Mouse (Mus musculus): ENCODE data around the gene Wfdc3.
"Not testable (repeated sequence)": the region's sequence is repeated elsewhere in the genome, so short reads cannot be mapped to it uniquely, and the experiment has no call there.

Wfdc3 gene

DNA sequence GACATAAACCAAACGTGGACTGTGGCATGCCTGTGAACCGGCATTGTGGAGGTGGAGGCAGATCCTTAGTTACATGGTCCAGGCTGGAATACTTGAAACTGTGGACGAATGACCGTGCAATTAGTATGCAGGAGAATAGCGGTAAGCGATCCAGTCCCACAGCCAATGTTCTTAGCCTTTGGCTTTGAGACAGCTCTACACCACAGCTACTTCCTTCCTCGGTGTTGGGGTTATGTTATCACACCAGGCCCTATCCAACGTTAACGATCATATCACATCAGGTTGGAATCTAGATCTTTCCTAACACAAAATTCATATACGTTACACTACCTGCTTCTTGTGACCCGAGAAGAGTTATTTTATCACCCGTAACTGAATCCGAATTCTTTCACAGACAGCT is 744 bp downstream of the Wfdc3 start:
- CTCF ChIA-PET: interaction anchor here (0.5 kb wide), 1 partner anchor 49 kb away, joined by 3 read pairs; no protein-coding TSS in a partner anchor

DNA sequence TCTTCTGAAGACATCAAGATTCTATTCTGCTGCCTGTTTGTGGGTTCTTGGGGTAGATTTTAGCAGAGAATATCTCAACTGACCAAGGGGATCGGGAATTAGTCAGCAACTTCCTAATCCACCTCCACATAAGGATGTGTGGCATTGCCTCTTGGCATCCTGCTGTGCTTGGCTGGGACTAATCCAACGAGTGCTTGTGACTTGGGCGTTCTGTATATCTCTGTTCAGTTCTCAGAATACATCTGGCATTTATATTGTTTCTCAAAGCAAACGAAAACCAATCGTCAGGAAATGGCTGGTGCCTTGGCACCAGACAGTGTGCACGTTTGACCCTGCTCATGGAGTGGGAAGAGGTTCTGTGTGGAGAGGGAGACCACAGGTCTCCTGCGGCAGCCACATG is 5.9 kb downstream of the Wfdc3 start:
- CTCF ChIA-PET: no interaction called here

DNA sequence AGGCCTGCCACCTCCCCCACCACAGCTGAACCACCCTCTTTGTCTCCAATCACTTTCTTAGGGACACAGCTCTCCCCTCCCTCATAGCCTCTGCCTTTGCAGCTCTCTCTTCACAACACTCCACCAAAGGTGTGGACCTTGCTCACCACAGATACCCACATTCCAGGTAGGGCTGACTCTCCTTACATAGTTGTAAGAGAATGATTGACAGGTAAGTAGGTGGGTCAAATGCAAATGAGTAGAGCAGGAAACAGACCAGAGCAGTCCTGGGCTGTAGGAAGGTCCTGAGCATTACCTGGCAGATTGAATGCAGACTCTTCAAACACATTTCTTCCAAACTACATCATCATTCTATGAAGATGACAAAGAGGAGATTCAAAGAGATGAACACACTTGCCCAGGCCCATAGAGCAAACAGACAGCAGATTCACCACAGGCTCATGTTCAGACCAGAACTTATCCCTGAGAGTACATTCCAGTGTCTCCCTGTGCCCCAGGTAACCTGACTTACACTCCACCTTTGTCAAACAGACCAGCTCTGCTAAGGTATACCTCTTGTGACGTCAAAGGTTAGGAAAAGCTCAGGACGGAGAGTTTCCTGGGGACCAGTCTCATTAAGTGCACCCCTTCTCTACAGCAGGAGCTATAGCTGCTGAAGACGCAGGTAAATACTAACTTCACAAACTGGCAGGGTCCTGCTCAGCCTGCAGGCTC is 8.2 kb downstream of the Wfdc3 start:
- CTCF ChIA-PET: interaction anchor here (0.5 kb wide), 1 partner anchor 31 kb away, joined by 4 read pairs; no protein-coding TSS in a partner anchor

DNA sequence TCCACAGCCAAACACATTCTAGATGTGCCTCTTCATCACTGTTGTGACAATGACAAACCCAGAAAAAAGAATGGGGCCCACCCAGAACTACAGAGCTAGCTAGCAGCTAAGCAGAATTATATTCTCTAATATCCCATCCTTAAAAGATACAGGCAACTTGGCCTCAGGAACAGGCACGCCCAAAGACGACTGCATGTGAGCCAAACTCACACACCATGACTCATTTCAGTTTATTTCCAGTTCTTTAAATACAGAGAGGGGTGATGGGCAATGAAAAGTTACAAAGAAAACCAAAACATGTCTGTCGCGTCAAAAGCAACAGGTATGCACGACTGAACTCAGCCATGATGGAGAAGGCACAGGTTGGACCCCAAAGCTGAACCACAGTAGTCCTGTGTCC is 10.3 kb downstream of the Wfdc3 start:
- CTCF ChIA-PET: no interaction called here

DNA sequence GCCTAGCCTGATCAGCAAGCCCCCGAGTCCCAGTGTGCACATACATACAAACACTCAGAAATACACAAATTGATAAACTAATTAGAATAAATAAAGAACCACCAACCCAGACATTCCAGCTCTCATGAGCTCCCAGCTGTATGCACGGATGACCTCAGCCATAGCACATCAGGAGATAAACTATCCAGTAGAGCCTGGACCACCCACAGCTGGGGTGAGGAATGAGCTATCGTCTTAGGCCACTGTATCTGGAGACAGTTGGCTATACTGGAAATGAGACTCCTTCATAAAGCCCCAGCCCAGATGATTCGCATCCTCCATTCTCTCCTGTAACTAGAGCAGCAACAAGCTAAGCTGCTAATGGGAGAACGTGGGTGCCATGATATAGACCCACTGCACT is 10.9 kb downstream of the Wfdc3 start:
- CTCF ChIA-PET: no interaction called here

DNA sequence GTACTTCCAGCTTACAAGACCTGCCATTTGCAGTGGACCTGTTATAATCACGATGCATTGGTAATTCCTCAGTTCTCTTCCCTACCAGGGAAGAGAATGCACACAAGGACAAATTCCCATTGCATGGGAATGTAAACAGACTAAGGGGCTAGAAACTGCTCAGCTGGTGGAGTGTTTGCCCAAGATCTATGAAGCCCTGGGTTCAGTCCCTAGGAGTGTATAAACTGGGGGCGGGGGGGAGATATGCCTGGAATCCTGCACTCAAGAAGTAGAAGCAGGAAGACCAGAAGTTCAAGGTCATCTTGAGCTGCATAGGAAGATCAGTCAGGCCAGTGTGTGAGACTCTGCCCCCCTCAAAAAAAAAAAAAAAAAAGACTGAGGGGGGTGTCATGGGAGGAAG is 12.5 kb downstream of the Wfdc3 start:
- CTCF ChIA-PET: no interaction called here

DNA sequence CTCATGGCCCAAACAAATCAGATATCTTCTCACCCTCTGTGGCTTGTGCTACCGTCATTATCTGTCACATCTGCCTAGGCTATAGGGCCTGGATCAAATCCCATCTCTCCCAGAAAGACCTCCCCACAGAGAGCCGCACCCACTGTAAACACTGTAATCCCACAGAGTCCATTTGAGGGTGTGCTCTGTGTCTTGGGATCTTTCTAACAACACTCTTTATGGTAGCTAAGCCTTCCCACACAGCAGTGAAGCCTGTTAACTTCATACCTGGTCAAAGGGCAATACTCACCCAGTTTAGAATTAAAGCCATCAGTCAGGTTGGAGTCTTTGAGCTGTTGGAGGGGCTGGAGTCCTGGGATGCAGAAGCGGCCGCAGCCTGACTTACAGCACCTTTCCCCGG is 14.0 kb downstream of the Wfdc3 start:
- CTCF ChIA-PET: no interaction called here

DNA sequence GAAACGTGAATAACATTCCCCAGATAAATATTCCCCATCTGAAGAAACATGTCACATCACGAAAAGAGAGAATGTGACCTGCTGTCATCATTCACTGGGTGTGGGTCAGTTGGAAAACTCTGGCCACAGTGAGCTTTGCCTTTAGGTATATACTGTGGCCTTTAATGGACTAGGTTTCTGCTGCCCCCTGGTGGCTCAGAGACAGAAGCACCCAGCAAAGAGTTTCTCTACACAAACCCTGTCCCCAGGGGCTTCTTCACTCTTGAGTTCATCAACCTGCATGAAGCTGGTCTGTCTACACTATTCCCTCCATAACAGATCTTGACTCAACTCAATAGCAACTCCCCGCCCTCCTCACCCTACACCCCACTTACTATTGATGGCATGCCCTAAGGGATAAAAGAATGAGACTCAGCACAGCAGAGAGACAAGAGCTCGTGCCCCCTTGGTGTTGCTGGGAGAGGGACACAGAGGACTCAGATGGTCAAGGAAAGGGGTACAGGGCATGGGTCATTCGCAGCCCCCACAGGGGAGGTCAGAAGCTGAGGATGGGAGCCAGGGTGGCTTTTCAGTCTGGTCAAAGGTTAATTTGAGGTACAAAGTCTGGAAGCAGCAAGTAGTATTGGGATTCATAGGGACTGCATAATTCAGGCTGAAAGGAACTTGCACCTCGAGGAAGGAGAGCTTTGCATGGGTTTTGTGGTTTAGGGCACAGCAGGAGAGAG is 19.7 kb downstream of the Wfdc3 start:
- CTCF ChIA-PET: interaction anchor here (0.6 to 0.7 kb wide), 2 partner anchors 202 to 283 kb away, joined by 3 to 4 read pairs; no protein-coding TSS in a partner anchor

DNA sequence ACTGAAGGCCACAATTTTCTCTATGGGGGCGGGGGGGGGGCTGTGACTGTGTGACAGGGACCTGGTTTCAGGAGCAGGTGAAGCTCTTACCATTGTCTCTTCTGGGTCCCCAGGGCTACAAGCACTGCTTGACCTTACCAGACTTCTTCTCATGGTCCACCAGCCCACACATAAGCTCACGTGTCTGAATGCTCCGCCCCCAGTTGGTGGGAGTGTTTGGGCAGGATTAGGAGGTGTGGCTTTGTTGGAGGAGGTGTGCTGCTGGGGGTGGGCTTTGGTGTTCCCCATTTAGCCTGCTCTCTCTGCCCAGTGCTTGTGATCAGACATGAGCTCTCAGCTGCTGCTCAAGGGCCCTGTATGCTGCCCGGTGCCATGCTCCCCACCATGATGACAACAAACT is 22.5 kb downstream of the Wfdc3 start:
- CTCF ChIA-PET: no interaction called here

DNA sequence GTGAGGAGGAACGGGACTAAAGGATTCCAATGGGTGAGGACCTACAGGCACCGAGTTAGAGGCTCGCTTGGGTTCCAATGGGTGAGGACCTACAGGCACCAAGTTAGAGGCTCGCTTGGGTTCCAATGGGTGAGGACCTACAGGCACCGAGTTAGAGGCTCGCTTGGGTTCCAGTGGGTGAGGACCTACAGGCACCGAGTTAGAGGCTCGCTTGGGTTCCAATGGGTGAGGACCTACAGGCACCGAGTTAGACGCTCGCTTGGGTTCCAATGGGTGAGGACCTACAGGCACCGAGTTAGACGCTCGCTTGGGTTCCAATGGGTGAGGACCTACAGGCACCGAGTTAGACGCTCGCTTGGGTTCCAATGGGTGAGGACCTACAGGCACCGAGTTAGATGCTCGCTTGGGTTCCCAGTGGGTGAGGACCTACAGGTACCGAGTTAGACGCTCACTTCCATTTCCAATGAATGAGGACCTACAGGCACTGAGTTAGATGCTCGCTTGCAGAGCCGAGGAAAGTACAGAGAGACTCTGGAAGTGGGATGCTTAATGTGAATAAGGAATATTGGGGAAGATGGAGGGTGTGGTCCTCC is 29.4 kb downstream of the Wfdc3 start:
- CTCF ChIA-PET: not testable (repeated sequence)

DNA sequence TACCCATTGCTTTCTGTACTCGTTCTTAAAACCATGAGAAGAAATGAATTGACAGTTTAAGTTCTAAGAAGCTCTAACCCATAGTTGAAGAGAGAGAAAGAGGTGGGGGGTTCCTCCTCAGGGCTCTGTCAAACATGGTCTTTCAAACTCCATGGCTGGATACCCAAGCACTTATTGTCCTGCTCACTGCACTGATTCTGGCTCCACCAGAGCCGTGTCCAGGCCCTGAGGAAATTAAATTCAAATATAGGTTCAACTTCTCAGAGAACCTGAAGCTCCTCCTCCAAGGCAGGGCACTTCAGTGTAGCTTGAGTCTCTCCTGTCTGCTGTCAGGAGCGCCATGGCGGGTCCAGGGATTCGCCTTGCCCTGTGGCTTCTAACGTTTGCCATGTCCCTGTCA is 30.7 kb downstream of the Wfdc3 start, which contains the start of gene Spint5:
Gene Spint5, plus strand, starts transcription at position 301 of the 400 bp plus-strand sequence.
- CTCF ChIA-PET: no interaction called here

DNA sequence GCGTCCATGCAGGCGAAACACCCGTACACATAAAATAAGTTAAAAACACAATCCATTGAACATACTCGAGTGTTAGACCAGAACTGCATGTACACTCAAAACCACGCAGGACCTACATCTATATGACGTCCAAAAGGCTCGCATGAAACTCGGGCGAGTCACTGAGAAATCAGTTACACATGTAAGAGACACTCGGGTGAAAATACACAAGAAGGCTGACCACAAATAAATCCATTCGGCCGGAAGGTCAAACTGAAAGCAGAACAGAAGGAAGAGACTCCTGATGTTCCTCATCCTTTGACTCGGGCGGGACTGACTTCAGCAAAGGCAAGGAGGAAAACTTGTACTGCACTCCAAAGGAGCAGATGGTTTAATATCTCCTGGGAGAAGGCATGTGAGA is 39.7 kb downstream of the Wfdc3 start:
- CTCF ChIA-PET: no interaction called here

DNA sequence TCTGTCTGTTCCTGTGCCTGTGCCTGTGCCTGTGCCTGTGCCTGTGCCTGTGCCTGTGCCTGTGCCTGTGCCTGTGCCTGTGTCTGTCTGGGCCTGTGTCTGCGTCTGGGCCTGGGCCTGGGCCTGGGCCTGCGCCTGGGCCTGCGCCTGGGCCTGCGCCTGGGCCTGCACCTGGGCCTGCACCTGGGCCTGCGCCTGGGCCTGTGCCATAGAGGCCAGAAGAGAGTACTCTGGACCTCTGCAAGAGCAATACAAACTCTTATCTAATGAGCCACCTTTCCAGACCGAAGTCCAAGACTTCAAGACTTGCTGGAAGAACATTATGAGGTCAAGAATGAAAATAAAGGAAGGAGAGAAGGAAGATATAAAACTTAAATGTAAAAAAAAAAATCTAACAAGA is 40.4 kb downstream of the Wfdc3 start:
- CTCF ChIA-PET: no interaction called here

DNA sequence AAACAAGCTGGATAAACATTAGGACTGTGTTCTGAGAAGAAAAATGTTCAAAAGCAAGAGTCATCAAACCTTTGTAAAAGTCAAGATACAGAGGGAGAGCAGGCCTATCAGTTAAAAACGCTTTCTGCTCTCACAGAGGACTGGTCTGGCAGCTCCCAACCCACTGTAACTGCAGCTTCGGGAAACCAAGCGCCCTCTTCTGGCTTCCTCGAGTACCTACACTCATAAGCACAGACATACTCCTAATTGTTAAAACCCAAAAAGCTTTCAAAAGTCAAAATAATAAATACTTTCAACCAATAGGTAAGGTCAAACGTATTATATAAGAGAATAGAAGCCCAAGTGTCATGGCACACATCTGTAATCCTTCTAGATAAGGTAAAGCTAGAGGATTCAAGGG is 41.5 kb downstream of the Wfdc3 start:
- CTCF ChIA-PET: no interaction called here

DNA sequence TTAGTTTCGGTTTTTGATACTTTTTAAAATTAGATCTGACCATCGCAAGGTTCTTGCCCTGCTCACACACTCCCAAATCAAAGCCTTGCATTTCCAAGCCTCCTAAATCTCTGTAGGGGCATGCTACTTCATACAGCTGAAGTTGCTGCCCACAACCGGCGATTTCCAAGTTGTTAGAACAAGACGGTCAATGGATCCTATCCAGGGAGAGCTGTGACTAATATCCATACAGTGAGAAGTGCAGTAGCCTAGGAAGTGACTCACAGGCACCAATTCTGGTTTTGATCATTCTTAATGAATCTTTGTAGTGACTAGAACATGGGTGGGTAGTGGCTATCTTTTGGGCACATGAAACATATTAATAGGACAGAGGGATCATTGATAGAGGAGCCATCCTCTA is 44.0 kb downstream of the Wfdc3 start:
- CTCF ChIA-PET: no interaction called here

DNA sequence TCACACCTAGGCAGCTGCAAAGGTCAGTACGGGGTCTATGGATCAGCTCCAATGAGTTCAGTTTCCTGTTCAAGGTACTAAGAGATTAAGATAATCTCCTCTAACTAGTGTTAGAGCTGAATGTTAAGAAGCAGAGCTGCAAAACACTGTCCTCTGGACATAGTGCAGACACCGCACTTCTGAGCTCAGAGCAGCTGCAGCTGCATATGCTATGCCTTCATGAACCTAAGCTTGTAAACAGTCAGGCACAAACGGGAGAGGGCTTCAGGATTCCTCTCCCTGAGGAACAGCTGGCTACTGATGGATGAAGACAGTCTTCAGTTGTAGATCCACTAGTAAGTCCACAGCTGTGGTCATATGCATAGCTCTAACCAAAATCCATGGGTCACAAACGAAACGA is 44.8 kb downstream of the Wfdc3 start:
- CTCF ChIA-PET: no interaction called here

DNA sequence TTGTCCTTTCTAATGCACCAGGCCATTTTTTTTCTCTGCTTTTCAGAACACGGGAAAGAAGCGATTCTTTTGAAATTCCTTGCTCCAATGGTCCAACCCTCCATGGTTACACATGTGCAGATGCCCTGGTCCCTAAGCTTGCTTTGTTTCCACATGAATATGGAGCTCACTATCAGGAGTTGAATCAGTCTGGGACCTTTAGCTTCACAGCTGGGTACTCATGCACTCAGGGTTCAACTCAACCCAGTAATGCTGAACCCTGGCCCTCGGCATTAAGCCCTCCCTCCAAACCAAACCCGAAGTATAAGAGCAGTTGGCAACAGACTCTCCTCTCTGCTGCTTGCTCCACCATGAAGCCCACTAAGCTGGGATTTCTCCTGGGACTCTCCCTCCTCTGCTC is 47.5 kb downstream of the Wfdc3 start, which contains the start of gene Spint4:
Gene Spint4, plus strand, starts transcription at position 301 of the 400 bp plus-strand sequence.
- CTCF ChIA-PET: no interaction called here

DNA sequence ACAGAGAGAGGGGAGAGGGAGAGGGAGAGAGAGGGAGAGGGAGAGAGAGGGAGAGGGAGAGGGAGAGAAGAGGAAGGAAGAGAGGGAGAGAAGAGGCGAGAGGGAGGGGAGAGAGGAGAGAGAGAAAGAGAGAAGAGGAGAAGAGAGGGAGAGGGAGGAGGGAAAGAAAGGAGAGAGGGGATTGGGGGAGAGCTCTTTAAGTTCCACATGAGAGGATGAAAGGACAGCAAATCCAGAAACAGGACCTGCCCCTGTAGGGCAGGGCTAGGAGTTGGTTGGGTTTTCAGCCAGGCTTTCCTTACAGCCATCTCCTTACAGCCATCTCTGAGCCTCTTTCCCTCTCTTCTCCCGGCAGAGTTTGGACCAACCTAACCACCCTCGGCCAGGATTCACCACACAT is 60.9 kb downstream of the Wfdc3 start, which contains the start of gene Wfdc13:
Gene Wfdc13, plus strand, starts transcription at position 301 of the 400 bp plus-strand sequence.
- CTCF ChIA-PET: interaction anchor here (0.5 kb wide), 1 partner anchor 167 kb away, joined by 3 read pairs; no protein-coding TSS in a partner anchor

Measured in spleen, embryonic (tissue).